In the genomic region with DNA sequence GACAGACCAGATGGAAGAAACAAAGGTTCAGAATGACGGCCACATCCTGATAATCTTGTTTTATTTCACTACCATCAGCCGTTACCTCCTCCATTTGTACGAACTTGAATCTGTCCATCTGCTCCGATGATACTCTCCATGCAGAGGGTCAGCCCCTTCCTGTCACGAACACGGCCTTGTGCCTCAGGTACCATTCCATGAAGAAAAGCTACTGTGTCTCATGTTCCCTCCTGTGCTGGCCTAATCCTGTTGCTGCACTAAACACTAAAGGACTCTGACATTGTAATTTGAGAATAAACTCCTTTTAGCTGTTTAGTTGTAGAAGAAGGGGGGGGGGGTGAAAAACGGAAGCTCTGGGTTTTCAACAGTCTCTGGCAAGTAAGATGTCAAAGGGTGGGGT, we compare ENCODE assay signal across 17 mouse cellular contexts. TPM values are rescaled to one million over a fixed set of nuclear protein-coding genes. Genes with fewer than 3 reads are reported as not detected.
DNase-seq lines count a peak whose midpoint lies in the region; ATAC-seq lines count a peak whose summit lies in the region.
"Had no signal": no experiment of that assay in that cellular context is flagged by ENCODE, and none has a peak within 500 bp of the region (broad histone marks: within the 10 kb centered on the region; RNA-seq: fewer than 3 reads in every experiment).

No protein-coding gene starts in this region.

- 0 out of 2 replicates have a peak, but pooled peaks have one; percentile 24 for ATAC-seq in kidney, embryonic 16.5 days (ENCODE audit: low FRiP score, low TSS enrichment)
- ATAC-seq in kidney, embryonic 14.5 days (ENCODE audit: low FRiP score, low TSS enrichment) = no peak; the same call in 1 of the 2 replicates
- 0 out of 2 replicates have a peak, but pooled peaks have one; percentile 23 for ATAC-seq in embryonic facial prominence, embryonic 12.5 days (ENCODE audit: insufficient number of reproducible peaks, insufficient read depth, low FRiP score, low TSS enrichment)
- no peak for ATAC-seq in forebrain, embryonic 14.5 days
- ATAC-seq: forebrain, embryonic 16.5 days; hindbrain, embryonic 16.5 days had no signal

- H3K27me3 ChIP-seq in kidney, embryonic 16.5 days (ENCODE audit: insufficient read depth, low read length) = no peaks in the 10 kb centered on the region
- H3K27me3 ChIP-seq in kidney, embryonic 14.5 days (ENCODE audit: control insufficient read depth, insufficient read depth, low read length) = no peaks in the 10 kb centered on the region
- H3K27me3 ChIP-seq in embryonic facial prominence, embryonic 12.5 days = no peaks in the 10 kb centered on the region
- H3K27me3 ChIP-seq in forebrain, embryonic 14.5 days (replicated peaks; ENCODE audit: control insufficient read depth, insufficient read depth, low read length) = no peaks in the 10 kb centered on the region
- H3K27me3 ChIP-seq: heart, embryonic 12.5 days had no signal

- no peak overlapping the region for H3K4me2 ChIP-seq in kidney, embryonic 16.5 days (replicated peaks; ENCODE audit: low read depth, low read length)
- H3K4me2 ChIP-seq in kidney, embryonic 14.5 days (replicated peaks; ENCODE audit: low read depth, low read length) = no peak overlapping the region
- no peak overlapping the region for H3K4me2 ChIP-seq in embryonic facial prominence, embryonic 12.5 days (replicated peaks)
- H3K4me2 ChIP-seq in forebrain, embryonic 14.5 days (ENCODE audit: low read length) = no peak overlapping the region
- H3K4me2 ChIP-seq: heart, embryonic 12.5 days had no signal

- H3K27ac ChIP-seq in kidney, embryonic 16.5 days (ENCODE audit: low read length) = no peak overlapping the region
- H3K27ac ChIP-seq in kidney, embryonic 14.5 days (ENCODE audit: low read depth, low read length) = no peak overlapping the region
- H3K27ac ChIP-seq in embryonic facial prominence, embryonic 12.5 days = no peak overlapping the region
- no peak overlapping the region for H3K27ac ChIP-seq in forebrain, embryonic 14.5 days (ENCODE audit: low read depth, low read length)

- no peaks in the 10 kb centered on the region for H3K36me3 ChIP-seq in kidney, embryonic 16.5 days (ENCODE audit: insufficient read depth, low read length)
- no peaks in the 10 kb centered on the region for H3K36me3 ChIP-seq in kidney, embryonic 14.5 days (ENCODE audit: control insufficient read depth, insufficient read depth, low read length)
- H3K36me3 ChIP-seq in embryonic facial prominence, embryonic 12.5 days = no peaks in the 10 kb centered on the region
- no peaks in the 10 kb centered on the region for H3K36me3 ChIP-seq in forebrain, embryonic 14.5 days (ENCODE audit: control insufficient read depth, insufficient read depth, low read length)
- H3K36me3 ChIP-seq: heart, embryonic 12.5 days had no signal

- H3K9ac ChIP-seq in kidney, embryonic 16.5 days (replicated peaks; ENCODE audit: low read length) = no peak overlapping the region
- no peak overlapping the region for H3K9ac ChIP-seq in kidney, embryonic 14.5 days (ENCODE audit: low read depth, low read length)
- no peak overlapping the region for H3K9ac ChIP-seq in embryonic facial prominence, embryonic 12.5 days
- H3K9ac ChIP-seq in forebrain, embryonic 14.5 days (ENCODE audit: low read length) = no peak overlapping the region
- H3K9ac ChIP-seq: heart, embryonic 12.5 days had no signal

- 63% methylated on average over 7 of the region's 7 CpGs for WGBS in kidney, embryonic 16.5 days
- 60% methylated on average over 7 of the region's 7 CpGs for WGBS in kidney, embryonic 14.5 days
- 60% methylated on average over 7 of the region's 7 CpGs for WGBS in embryonic facial prominence, embryonic 12.5 days
- WGBS in forebrain, embryonic 14.5 days = 79% methylated on average over 7 of the region's 7 CpGs

- H3K9me3 ChIP-seq in kidney, embryonic 16.5 days (ENCODE audit: low read length) = no peaks in the 10 kb centered on the region
- H3K9me3 ChIP-seq in kidney, embryonic 14.5 days (ENCODE audit: control insufficient read depth, low read length) = no peaks in the 10 kb centered on the region
- no peaks in the 10 kb centered on the region for H3K9me3 ChIP-seq in embryonic facial prominence, embryonic 12.5 days
- H3K9me3 ChIP-seq in forebrain, embryonic 14.5 days (replicated peaks; ENCODE audit: control insufficient read depth, low read length) = no peaks in the 10 kb centered on the region
- H3K9me3 ChIP-seq: heart, embryonic 12.5 days had no signal

- H3K4me3 ChIP-seq in kidney, embryonic 16.5 days (ENCODE audit: low read length) = no peak overlapping the region
- no peak overlapping the region for H3K4me3 ChIP-seq in kidney, embryonic 14.5 days (ENCODE audit: low read length)
- no peak overlapping the region for H3K4me3 ChIP-seq in embryonic facial prominence, embryonic 12.5 days
- no peak overlapping the region for H3K4me3 ChIP-seq in forebrain, embryonic 14.5 days (ENCODE audit: low read depth, low read length)
- H3K4me3 ChIP-seq: heart, embryonic 12.5 days had no signal

- DNase-seq in embryo, embryonic 10.5 days (ENCODE audit: low spot score) = peak; percentile 6
- no peak for DNase-seq in embryo, embryonic 9.5 days (ENCODE audit: extremely low spot score)
- no peak for DNase-seq in forebrain, embryonic 14.5 days (ENCODE audit: low spot score)
- no peak for DNase-seq in cerebellum, adult 11 months
- DNase-seq: adrenal gland, postnatal 10 days; cerebellum, adult 11-12 months; cerebellum, adult 9-10 months; cerebellum, postnatal 25 days; gastrocnemius, postnatal 14 days; heart, postnatal 36 days; kidney, adult 11 months had no signal

- peaks cover 11% of the 10 kb centered on the region for H3K4me1 ChIP-seq in kidney, embryonic 16.5 days (ENCODE audit: insufficient read depth, low read length)
- no peaks in the 10 kb centered on the region for H3K4me1 ChIP-seq in kidney, embryonic 14.5 days (ENCODE audit: control insufficient read depth, insufficient read depth, low read length)
- peaks cover 11% of the 10 kb centered on the region; the same call in 1 of the 2 replicates for H3K4me1 ChIP-seq in embryonic facial prominence, embryonic 12.5 days
- H3K4me1 ChIP-seq in forebrain, embryonic 14.5 days (ENCODE audit: control insufficient read depth, insufficient read depth, low read length) = no peaks in the 10 kb centered on the region

RNA-seq across cellular contexts. Expression of a gene that starts 33.8 kb away (rescaled TPM):
- polyA plus RNA-seq in kidney, embryonic 16.5 days (2015; fragmentation: Nextera tagmentation; extraction: Ambion mirVana) = 15.7 and 18.1 TPM in 2 replicates
- polyA plus RNA-seq in kidney, embryonic 14.5 days (2014; fragmentation: Nextera tagmentation; extraction: Ambion mirVana) = 15.2 and 19.7 TPM in 2 replicates
- 20.6 and 20.8 TPM in 2 replicates for polyA plus RNA-seq in embryonic facial prominence, embryonic 12.5 days (2016; fragmentation: Nextera tagmentation; extraction: Ambion mirVana)
- polyA plus RNA-seq in forebrain, embryonic 14.5 days (2014; fragmentation: Nextera tagmentation; extraction: Ambion mirVana) = 16.0 and 21.0 TPM in 2 replicates

Comparison
In these comparisons a context has a peak if more than half of its experiments do, and no peak if none do; other contexts are left out.
1. ATAC-seq: peak in kidney, embryonic 16.5 days (single experiment) and embryonic facial prominence, embryonic 12.5 days (single experiment); none in kidney, embryonic 14.5 days (single experiment) and forebrain, embryonic 14.5 days (single experiment).